Mouse (Mus musculus) urinary bladder, postnatal 25 days (tissue): ENCODE data around the gene Gm17387.

Experiments
- DNase-seq: peaks from one replicate; pipeline ENCODE4 v3.0.0; 2022; ENCODE audit warnings: low spot score

Gm17387 gene

DNA sequence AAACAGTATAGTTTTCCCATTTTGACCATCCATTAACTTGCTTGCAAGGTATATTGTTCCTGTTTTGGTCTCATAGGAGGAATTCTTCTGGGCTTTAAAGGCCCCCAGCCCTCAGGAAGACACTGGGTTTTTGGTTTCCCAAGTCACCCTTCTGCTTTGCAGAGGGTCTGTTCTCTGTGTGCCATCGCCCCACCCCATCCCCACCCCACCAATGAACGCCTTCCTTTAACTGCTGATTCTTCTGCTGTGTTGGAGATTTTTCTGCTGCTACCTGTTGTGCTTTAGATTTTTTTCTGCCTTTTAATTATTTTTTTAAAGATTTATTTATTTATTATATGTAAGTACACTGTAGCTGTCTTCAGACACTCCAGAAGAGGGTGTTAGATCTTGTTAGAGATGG lies at the start of gene Gm17387:
Gm17387 (plus strand) TSS at position 301 of the 400 bp plus-strand sequence.
- DNase-seq, result no peak

DNA sequence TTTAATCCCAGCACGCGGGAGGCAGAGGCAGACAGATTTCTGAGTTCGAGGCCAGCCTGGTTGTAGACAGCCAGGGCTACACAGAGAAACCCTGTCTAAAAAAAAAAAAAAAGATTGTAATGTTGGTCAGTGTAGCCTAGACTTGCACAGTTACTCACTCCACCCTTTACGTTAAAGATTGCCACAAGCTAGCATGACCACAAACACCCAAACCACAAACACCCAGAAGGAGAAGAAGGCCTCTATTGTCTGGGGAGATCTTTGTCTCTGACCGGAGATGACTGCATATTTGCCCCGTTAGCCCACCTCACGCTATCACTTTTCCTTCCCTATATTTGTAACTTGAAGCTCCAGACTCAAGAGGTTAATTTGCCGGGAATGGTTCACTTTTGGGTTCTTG lies 47.2 kb upstream of the Gm17387 start:
- DNase-seq, result no peak

DNA sequence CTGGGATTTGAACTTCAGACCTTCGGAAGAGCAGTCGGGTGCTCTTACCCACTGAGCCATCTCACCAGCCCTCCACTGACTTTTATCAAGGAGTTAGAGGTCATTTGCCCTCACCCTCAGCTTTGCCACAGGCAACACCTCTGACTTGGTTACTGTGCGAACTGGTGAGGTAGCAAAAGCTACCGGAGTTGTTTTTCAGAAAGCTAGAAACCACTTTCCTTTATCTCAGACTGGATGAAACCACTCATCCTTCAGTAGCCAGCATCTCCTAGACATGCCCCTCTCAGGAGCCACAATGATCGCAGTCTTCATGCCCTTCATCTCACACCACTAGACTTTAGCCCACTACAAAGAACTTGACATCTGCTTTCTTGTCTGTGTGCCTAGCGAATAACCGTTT lies 46.0 kb upstream of the Gm17387 start:
- DNase-seq, result no peak

DNA sequence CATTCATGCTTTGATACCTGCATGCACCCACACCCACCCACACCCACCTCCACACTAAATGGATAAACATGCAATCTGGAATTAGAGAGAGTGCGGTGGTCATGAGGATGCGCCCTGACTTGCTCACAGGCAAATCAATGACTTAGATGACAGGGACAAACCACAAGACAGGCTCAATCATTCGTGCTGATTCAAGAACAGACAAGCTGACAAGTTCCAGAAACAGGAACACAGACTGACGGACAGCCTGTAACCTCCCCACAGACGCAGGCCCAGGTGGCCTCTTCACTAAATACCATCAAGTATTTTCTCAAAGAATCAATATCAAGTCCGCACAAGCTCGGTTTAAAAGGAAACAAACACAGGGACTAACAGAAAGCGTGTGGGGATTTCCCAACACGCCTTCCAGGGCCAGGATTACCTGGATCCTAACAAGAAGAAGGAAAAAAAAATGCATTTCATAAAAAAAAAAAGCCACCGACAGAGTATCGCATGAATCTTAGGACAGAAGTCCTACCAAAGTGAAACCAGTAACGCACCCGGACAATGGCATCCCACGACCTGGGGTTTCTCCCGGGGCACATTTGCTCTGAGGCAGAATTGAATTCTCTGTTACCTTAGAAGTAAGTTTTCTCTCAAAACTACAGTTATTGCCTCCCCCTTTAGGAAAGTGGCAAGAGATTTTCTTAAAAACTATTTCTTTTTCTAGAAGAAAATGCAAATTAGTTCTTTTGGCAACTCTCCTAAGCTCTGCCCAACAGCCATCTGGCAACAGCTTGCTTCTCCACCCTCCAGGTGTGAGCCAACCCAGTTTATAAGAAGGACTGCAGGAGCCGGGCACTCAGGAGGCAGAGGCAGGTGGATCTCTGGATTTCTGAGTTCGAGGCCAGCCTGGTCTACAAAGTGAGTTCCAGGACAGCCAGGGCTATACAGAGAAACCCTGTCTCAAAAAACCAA lies 41.5 kb upstream of the Gm17387 start:
- no peak for DNase-seq

DNA sequence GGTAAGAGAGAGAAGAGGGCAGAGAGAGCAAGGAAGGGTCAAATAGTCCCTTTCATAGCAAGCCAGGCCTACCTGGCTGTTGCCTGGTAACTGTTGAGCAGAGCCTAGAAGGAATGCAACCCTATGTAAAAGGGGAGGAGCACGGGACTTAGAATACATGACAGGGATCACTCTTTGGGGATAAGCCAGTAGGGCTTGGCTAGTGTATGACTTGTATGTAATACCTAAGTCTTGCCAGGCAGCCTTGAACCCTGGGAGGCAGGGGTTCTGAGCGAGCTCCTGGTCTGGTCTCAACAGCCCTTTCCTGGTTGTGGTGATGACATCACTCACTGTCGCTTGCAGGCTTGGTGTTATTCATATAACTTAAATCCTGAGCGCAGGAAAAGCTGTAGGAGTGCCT lies 39.9 kb upstream of the Gm17387 start:
- no peak for DNase-seq

DNA sequence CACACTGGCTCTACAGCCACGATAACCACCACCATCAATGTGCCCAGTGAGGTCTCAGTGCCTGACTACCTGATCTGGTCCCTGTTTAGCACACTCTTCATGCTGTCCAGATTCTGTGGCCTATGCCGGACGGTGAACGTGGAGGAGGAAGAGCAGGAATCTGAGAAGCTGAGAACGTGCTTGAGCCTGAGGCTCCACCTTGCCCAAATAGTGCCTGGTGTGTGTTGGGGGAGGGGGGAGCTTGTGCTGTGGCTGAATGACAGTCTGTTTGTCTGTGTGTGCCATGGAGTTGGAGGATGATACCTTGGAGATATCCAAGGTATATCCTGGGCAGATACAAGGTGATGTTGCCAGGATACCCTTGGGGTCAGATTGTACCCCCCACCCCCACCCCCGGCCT lies 38.7 kb upstream of the Gm17387 start:
- no peak for DNase-seq

DNA sequence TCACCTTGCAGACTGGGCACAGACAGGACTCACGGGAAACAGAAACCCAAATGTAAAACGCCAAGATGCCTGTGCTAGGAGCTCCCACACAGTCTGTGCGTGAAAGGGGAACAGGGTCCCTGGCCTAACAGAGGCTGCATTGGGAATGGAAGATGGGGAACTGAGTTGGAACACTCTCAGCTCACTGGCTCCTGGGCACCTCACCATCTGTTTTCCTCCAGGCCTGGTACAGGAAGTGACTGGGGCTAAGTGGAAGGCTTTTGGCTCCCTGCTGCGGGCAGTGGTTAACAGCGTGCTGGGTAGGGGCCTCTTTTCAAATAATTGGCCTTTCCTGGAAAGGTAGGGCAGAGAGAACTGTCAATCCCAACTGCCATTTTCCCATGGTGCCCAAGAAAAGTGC lies 38.3 kb upstream of the Gm17387 start:
- DNase-seq, result no peak

DNA sequence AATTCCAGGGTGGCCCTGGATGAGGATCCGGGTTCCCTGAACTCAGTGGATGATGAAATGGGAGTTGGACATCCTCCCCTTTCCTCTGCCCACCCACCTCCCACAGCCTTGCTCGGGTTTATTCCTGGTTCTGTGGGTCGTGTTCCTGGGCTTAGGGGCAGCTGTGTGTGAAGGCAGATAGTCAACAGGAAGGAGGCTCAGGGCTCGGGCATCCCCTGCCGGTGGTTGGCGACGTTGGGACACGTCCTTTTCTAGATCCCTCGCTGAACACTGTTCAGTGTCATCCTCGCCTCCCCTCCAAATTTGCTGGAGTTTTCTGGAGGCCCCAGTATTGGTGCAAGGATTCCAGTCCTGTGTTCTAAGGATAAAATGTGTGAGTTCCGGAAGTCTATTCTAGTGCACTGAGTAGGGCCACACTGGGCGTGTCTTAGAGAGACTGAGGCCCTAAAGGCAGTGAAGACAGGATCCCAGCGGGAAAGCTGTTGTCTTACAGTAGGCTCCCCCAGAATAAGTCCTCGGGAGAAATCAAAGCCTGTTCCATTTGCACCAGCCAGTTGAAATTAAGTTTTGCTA lies 37.7 kb upstream of the Gm17387 start:
- no peak for DNase-seq

DNA sequence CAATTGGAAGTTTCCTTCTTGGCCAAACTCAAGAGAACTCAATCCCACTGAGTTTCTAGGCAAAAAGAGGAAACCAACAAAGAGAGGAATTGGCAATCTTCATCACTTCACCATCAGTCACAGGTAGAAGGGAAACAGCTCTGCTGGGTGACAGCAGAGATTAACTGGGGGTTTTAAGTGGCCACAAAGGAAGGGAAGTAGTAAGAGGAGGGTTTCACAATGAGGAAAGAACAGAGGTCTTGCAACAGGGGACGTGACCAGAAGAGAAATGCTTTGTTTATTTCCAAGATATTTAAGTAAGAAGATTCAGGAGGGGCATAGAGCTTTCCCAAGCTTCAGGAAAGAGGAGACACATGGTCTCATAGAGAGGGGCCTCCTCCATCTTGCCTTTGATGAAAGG lies 31.1 kb upstream of the Gm17387 start:
- DNase-seq, result no peak

DNA sequence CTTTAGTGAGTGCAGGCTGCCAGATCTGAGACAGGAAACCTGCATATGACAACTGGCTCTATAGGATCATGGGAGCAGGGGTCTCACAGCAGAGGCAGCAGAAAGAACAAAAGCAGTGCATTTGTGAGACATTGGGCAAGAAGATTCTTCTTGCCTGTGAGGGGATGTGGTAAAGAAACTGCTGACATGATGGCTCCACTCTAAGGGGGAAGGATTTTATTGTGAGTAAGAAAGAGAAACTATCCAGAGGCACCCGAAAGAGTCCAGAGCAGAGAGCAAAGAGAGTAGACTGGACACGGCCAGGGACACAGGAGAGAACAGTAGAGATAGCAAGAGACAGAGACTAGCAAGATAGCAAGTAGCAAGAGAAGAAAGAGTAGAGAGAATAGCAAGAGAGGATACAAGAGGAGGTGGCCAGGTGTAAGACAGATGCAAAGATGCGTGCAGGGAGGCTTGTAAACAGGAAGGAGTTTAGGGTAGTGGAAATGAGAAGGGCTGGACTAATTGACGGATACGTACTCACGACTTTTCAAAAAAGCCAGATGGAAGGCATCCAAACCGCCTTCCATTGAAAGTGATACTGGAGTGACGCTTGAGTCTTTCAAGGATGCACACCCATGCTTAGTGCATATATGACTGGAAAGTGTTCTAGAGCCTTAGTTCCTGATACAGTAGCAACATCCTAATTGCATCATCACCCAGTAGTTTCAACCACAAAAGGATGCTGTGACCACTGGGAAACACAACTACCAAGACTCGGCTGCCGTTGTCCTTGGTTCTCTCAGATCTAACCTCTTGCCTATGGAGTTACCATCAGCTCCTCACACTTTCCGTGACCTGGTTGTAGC lies 29.9 kb upstream of the Gm17387 start:
- DNase-seq, result no peak

DNA sequence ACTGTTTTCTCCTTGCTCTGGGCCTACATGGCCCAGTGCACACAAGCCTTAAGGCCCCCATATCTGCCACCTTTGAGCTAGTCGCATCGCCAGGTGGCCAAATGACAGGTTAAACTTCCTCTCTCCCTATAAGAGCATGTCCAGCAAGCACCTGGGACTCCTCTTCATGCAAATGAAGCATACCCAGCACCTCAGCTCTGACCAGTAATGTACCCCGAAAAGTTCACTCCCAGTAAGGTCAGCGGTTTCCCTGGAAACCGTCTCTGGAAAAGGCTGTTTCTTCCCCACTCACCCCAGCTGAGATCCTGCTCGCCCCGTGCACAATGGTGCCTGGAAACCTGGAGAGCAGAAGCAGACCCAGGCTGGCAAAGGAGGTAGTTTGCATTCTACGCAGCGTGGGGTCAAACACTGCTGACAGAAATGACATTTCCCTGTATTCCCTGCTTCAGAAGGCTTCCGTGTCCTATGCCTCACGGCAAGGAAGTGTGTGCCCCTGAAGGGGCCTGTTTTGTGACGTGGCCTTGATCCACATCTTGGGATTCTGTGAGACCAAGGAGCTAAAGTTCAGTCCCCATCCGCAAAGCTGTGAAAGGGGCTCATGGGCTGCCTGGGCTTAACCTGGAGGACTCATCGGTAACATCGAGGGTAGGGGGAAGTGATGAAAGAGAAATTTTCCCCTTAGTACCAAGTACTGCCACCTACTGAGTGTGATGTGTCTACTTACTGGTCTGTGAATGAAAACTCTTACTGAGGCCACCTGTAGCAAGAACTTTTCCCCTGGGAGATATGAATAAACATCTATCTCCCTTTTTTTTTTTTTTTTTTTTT lies 27.8 kb upstream of the Gm17387 start:
- no peak for DNase-seq

DNA sequence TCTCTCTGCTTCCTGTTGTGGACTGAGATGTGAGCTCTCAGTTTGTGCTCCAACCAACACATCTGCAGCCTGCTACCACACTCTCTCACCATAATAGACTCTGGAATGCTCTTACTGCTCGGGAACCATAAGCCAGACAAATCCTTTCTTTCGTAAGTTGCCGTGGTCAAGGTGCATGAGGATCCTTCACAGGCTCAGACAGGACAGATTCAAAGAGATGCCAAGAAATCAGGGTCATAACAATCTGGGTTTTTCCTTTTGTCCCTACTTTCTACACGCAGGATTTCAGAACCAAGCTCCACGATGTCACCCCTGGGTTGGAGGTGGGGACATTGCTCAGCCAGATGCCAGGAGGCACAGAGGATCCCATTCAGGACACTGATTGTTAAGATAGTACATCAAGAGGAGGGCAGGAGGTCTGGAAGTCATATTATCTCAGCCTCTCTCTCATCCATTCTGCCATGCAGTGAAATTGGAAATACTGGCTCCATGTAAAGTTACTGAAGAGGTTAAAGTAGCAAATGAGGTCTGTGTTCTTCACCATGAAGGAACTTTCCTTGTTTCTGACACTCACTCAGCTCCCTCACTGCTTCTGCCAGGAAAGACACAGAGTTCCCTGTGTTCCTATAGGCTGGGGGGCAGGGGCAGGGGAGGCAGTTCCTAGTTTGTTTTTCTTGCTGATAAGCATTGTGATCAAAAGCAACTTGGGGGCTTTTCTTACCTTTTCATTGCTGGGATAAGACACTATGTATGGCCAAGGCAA lies 25.5 kb upstream of the Gm17387 start:
- DNase-seq, result no peak

DNA sequence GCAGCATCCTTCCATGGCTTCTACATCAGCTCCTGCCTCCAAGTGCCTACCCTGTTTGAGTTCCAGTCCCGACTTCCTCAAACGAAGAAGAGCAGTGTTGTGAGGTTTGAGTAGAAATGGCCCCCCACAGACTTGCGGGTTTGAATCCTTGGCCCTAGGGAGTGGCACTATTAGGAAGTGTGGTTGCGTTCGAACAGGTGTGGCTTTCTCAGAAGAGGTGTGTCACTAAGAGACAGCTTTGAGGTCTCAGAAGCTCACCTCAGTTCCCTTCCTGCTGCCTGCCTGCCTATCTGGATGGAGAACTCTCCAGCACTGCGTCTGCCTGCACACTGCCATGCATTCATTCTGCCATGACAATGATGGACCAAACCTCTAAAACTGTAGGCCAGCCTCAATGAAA lies 22.5 kb upstream of the Gm17387 start:
- no peak for DNase-seq

DNA sequence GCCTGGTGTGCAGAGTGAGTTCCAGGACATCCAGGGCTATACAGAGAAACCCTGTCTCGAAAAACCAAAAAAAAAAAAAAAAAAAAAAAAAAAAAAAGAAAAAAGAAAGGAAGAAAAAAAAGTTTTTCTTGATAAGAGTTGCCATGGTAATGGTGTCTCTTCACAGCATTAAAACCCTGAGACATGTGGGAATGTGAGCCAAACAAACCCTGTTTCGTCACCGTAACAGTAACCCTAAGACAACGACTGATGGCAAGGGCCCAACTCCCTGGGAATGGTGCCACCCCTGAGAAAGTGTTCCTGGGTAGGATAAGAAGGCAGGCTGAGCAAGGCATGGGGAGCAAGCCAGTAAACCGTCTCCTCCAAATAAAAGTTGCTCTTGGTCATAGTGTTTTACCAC lies 22.0 kb upstream of the Gm17387 start:
- DNase-seq, result no peak

DNA sequence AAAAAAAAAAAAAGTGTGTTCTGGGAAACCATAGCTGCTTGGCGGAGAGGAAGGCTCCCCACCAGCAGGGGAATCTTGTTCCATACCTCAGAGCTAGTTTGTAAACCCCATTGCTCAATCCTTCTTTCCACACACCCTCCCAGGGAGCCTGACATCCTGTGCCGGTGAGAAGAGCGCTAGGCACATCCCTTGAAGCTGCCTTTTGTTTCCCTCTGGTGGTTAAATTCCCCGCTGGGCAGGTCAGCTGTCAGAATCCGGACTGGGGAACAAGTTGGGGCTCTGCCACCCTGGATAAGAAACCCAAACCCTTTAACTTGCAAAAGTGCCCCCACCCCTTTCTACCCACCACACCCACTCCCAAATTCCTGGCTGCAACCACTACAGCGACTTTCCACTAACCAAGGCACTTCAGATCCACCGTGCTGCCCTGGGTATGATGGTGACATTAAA lies 20.6 kb upstream of the Gm17387 start:
- peak; percentile 34 for DNase-seq

DNA sequence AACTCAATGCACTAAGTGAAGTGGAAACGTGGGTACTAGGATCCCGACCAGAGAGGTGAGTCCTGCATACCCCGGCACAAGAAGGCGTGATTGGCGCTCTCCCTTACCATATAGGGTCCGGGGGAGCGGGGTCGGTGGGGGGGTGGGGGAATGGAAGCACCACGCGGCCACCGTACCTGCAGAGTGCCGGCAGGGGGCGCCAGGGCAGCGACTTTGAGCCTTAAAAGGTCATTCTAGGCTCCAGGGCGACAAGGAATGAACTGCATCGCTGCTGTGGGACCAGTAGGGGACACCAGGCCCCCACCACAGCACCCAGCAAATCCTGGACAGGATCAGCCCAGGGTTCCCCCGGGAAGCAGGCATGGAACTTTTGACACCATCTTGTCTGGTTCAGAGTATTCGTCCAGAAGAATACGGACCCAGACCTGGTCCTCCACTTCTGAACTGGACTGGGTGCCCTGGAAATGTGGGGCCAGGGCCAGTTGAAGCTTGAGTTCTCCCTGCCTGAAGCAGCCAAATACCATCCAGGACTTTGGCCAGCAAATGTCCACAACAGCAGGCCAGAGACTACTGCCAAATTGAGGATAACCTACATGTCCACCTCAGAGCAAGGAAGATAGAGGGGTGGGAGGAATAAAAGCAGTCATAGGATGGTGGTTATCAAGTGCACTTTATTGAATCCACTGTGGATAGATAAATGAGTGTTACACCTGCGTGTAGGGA lies 19.8 kb upstream of the Gm17387 start:
- peak; percentile 80 for DNase-seq

DNA sequence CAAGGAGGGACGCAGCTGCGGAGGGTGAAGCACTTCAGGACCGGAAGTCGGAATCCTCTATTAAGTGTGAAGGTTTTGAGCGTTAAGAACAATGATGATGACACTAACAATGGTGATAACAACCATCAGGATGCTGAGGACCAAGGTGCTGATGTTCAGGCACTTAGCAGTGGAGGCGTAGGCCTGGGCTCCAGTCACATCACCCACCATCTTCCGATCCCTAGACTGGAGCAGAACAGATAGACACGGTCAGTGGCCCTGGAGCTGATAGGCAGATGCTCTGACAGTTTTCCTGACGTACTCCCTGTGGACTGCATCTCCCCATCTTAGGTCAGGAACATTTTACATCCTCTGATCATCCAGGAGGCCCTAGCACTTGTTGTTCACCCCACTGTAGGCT lies 19.3 kb upstream of the Gm17387 start:
- DNase-seq, result no peak

DNA sequence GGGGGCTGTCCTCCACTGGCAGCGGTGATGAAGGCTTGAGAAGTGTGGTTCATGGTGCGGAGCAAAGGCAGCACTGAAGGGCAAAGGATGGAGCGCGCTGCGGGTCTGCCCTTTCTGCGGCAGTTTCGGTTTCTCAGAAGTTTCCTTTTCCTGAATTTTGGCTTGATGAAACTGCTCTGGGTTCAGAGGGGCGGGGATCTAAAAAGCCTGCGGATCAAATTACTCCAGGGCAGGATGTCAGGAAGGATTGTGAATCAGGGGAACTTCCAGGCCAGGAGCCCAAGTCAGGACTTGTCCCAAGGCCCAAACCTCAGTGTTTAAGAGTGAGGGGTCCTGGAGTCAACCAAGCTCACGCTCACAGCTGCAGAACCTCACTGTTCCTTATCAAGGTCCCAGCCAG lies 18.3 kb upstream of the Gm17387 start, which contains the start of gene Ifitm3:
Ifitm3 (minus strand) TSS at position 178 of the 400 bp plus-strand sequence.
- peak; percentile 49 for DNase-seq

DNA sequence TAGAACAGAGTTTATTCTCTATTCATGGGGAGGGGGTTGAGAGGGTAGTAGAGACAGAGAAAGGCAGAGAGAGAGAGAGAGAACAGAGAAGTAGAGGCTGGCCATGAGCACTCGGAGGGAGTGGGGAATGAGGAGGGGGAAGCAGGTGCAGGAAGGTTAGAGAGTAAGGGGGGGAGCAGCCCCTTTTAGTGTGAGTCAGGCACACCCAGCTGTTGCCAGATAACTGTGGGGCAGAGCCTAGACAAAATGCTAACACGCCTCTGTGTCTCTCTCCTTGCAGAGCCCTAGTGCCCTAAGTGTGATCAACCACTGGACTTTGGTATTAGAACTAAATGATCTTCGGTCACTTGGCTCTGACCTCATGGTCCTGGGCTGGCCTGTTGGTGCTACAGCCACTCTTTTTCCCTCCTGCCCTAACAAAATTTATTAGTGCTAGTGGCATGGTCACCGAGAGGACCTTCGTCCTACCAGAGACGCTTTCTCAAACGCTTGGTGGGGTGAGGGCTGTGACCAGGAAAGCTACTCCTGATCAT lies 17.6 kb upstream of the Gm17387 start:
- DNase-seq, result no peak
